Mouse (Mus musculus) left cerebral cortex, adult 11 months (tissue): ENCODE data around the gene Sdr9c7.
A peak's percentile ranks its signal among the peaks of the same experiment; 100 is the strongest.
"Not testable (repeated sequence)": the region's sequence is repeated elsewhere in the genome, so short reads cannot be mapped to it uniquely, and the experiment has no call there.

Source experiments
- DNase-seq: peaks from one replicate; pipeline ENCODE4 v3.0.0; 2022; ENCODE audit warnings: low spot score

Sdr9c7 gene

GRCm38 (mm10) chr10:127907386-127907951, 9.2 kb downstream of the Sdr9c7 start:
- no peak for DNase-seq

- no peak for DNase-seq
Observed at GRCm38 (mm10) chr10:127915578-127915977, 17.3 kb downstream of the Sdr9c7 start.

- DNase-seq: not testable (repeated sequence)
Observed at GRCm38 (mm10) chr10:127917183-127917582, 18.9 kb downstream of the Sdr9c7 start.

GRCm38 (mm10) chr10:127917651-127918050, 19.3 kb downstream of the Sdr9c7 start:
- no peak for DNase-seq

- DNase-seq: no peak
Observed at GRCm38 (mm10) chr10:127922241-127922640, 23.9 kb downstream of the Sdr9c7 start.

- no peak for DNase-seq
Observed at GRCm38 (mm10) chr10:127923024-127923423, 24.7 kb downstream of the Sdr9c7 start.

- DNase-seq: no peak
Observed at GRCm38 (mm10) chr10:127924597-127925378, 26.5 kb downstream of the Sdr9c7 start.

GRCm38 (mm10) chr10:127927737-127928136, 29.4 kb downstream of the Sdr9c7 start:
- DNase-seq: no peak

- DNase-seq: no peak
Observed at GRCm38 (mm10) chr10:127932290-127932926, 34.1 kb downstream of the Sdr9c7 start.

- no peak for DNase-seq
Observed at GRCm38 (mm10) chr10:127936271-127936670, 38.0 kb downstream of the Sdr9c7 start.

GRCm38 (mm10) chr10:127936747-127937409, 38.6 kb downstream of the Sdr9c7 start:
- no peak for DNase-seq

GRCm38 (mm10) chr10:127937428-127938010, 39.2 kb downstream of the Sdr9c7 start:
- peak; percentile 25 for DNase-seq

GRCm38 (mm10) chr10:127939667-127940066, 41.3 kb downstream of the Sdr9c7 start:
- DNase-seq: not testable (repeated sequence)

GRCm38 (mm10) chr10:127945432-127946064, 47.2 kb downstream of the Sdr9c7 start:
- DNase-seq: no peak

GRCm38 (mm10) chr10:127949596-127950130, 51.3 kb downstream of the Sdr9c7 start:
- DNase-seq: no peak

- DNase-seq: no peak
Observed at GRCm38 (mm10) chr10:127951390-127951789, 53.1 kb downstream of the Sdr9c7 start.

GRCm38 (mm10) chr10:127951821-127952220, 53.5 kb downstream of the Sdr9c7 start:
- no peak for DNase-seq

GRCm38 (mm10) chr10:127955034-127955433, 56.7 kb downstream of the Sdr9c7 start:
- DNase-seq: no peak

- DNase-seq: peak; percentile 29
Observed at GRCm38 (mm10) chr10:127956168-127956816, 58.0 kb downstream of the Sdr9c7 start.

- no peak for DNase-seq
Observed at GRCm38 (mm10) chr10:127959161-127959679, 60.9 kb downstream of the Sdr9c7 start.
